Mouse (Mus musculus): ENCODE measurements at regions not wholly inside any gene's neighbourhood (a gene's known extent, or its start where the extent isn't known, plus 50 kb on each side); places are given as distances from the start of the nearest gene placed in this dataset.

- no peak for TF ChIP-seq CTCF (IDR thresholded peaks at IDR 0.05)
- no peak for TF ChIP-seq EP300 (IDR thresholded peaks at IDR 0.05)
Observed at GRCm38 (mm10) chr1:136741061-136741460, 116.4 kb downstream of the Zfp281 start.

Measured in lung, postnatal 0 days (tissue).